Mouse (Mus musculus): ENCODE data around the gene Bend5. TPM values are rescaled to one million over a fixed set of nuclear protein-coding genes. Genes with fewer than 3 reads are reported as not detected.
A peak's percentile ranks its signal among the peaks of the same experiment; 100 is the strongest.

The Bend5 gene
- polyA plus RNA-seq, 1 experiment from 2014 or later, result 49.9 TPM

DNA sequence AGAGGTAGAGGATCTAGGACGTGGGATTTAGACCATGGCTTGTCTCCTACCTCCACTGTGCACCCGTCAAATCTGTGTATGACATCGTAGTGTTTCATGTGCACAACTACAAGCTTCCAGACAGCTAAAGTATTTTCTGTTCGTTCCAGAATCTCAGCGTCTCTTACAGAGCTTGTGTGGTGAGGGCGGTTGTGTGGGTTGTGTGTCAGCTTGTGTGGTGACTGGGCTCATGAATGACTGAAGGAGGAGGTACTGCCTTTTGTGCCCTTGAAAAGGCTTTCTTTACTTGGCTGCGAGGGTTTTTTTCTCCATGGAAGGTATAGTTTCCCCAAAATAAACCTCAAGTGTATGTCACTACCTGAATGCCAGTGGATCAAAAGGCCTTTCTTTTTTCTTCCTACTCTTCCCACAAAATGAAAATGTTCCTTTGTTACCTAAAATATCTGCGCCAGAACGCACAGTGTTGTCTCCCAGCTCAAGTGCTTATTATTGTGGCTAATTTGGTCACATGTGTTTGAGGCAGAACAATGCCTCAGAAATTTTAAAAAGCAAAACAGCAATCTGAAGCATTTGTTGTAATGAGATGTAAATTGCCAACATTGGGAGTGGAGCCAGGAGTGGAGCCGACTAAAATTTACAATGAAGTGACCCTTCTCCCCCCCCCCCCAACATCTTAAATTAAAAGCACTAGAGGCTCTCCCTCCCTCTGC is 29.3 kb downstream of the Bend5 start:
- Histone ChIP-seq H3K27me3 (no peaks in the 10 kb centered on the region), H3K4me3 (no peak overlapping the region), H3K27ac (no peak overlapping the region), H3K4me2 (replicated peaks) (no peak overlapping the region), H3K4me1 (peaks cover 4% of the 10 kb centered on the region; the same call in 1 of the 2 replicates), H3K9me3 (no peaks in the 10 kb centered on the region), H3K9ac (no peak overlapping the region), H3K36me3 (peaks cover 53% of the 10 kb centered on the region)
- ATAC-seq (ENCODE audit: low FRiP score, low read depth), result no peak
- 76% methylated on average over 10 of the region's 10 CpGs for WGBS

DNA sequence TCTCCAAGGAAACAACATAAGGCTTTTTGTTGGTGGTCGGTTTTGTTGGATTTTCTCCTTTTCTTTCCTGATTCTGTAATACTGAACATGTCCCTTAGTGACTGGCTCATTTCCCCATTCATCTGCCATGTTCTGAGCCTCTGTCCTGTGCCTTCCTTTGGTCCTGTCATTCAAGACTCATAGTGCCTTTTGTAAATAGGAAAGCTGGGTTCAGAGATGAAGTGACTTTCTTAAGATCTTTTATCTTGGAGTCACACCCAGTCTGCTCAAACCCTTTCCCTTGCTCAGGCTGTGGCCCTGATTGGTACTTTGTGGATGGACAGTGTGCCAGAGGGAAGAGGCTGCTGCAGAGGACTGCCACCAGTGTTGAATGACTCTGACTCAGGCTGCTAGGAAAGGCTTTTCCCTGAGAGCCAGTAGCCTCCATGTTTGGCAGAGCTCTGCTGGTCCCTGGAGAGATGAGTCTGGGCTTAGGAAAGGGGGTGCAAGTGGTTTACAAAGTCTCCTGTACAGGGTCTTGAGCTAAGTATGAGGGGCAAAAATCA is 29.9 kb downstream of the Bend5 start:
- peaks cover 8% of the 10 kb centered on the region; the same call in 1 of the 2 replicates for H3K4me1 ChIP-seq
- no peak for ATAC-seq (ENCODE audit: low FRiP score, low read depth)
- peaks cover 59% of the 10 kb centered on the region for H3K36me3 ChIP-seq
- H3K27me3 ChIP-seq, result no peaks in the 10 kb centered on the region
- 40% methylated on average over 1 of the region's 1 CpGs for WGBS
- H3K27ac ChIP-seq, result no peak overlapping the region
- H3K9ac ChIP-seq, result no peak overlapping the region
- H3K4me3 ChIP-seq, result no peak overlapping the region
- H3K9me3 ChIP-seq, result no peaks in the 10 kb centered on the region
- H3K4me2 ChIP-seq (replicated peaks), result no peak overlapping the region

DNA sequence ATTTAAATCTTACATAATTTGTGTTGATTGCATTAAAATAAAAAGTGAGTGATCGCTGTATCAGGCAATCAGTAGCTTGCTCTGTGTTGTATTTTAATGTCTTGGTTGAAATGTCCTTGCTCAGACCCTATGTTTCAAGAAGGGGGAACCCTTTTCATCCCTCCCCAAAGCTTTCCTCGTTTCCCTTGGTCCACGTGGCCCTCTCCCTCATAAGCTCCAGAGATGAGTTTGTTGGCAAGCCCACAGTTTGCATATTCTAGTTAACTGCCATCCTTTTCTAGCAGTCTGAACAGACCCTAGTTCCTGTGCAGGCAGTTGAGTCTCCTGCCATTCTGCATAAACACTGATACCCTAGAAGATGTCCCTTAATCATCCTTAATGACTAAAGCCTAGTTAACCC is 33.1 kb downstream of the Bend5 start:
- no peak for ATAC-seq (ENCODE audit: low FRiP score, low read depth)
- H3K9ac ChIP-seq, result no peak overlapping the region
- 83% methylated on average over 3 of the region's 3 CpGs for WGBS
- no peak overlapping the region for H3K4me2 ChIP-seq (replicated peaks)
- H3K4me3 ChIP-seq, result no peak overlapping the region
- no peak overlapping the region for H3K27ac ChIP-seq
- H3K4me1 ChIP-seq, result peaks cover 19% of the 10 kb centered on the region; the same call in 1 of the 2 replicates
- peaks cover 67% of the 10 kb centered on the region for H3K36me3 ChIP-seq
- no peaks in the 10 kb centered on the region for H3K27me3 ChIP-seq
- no peaks in the 10 kb centered on the region for H3K9me3 ChIP-seq

DNA sequence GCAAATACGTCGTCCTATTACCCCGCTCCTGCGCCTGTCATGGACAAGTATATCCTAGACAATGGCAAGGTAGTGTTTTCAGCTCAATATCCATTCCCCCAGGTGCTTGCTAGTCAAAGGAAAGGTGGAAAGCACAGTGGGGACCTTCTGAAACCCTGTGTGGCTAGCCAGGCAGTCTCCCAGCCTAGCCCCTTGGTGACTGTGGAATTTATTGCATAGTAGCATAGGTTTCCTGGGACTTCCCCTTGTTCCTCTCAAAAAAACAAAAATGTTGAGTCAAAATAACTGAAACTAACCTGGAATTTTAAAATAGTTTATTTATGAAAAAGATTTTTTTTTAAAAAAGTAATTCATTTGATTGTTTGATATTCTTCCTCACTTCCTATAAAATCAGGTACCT is 33.8 kb downstream of the Bend5 start:
- no peak overlapping the region for H3K4me2 ChIP-seq (replicated peaks)
- no peaks in the 10 kb centered on the region for H3K27me3 ChIP-seq
- no peak overlapping the region for H3K27ac ChIP-seq
- H3K4me1 ChIP-seq, result peaks cover 19% of the 10 kb centered on the region; the same call in 1 of the 2 replicates
- no peaks in the 10 kb centered on the region for H3K9me3 ChIP-seq
- no peak overlapping the region for H3K4me3 ChIP-seq
- H3K9ac ChIP-seq, result no peak overlapping the region
- ATAC-seq (ENCODE audit: low FRiP score, low read depth), result no peak
- H3K36me3 ChIP-seq, result peaks cover 66% of the 10 kb centered on the region
- WGBS, result 96% methylated on average over 4 of the region's 4 CpGs

DNA sequence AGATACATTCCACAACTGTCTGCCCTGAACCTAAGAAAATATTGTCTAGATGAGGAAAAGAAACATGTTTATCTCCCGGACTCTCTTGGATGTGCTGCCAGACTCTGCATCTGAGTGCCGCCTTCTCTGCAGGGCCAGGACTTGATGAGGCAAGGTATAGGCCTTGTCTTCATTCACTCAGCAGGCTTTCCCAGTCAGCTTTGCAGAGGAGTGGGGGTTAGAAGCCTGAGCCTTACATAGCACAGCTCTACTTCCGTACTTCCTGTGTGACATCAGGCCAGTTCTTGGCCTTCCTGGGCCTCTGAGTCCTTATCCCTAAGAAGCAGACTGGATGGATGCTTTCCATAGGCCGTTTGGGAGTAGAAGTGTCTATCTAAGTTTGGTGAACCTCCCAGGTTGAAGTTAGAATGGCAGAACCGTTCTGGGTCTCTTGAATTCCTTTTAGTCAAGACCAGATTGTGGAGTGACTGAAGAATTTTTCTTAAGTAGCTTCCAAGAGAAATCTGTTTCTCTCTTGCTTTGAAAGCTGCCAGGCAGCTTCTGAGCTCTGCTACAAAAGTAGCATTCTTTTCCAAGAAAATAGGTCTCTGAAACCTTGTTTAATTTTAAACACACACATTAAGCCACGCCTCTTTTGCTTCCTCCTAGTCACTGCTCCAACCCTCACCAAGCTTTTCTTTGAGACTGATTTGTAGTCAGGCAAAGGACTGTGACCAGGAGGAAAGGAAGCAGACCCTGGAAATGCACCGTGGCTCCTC is 34.8 kb downstream of the Bend5 start:
- Histone ChIP-seq H3K4me3 (no peak overlapping the region), H3K27ac (no peak overlapping the region), H3K9ac (no peak overlapping the region), H3K36me3 (peaks cover 77% of the 10 kb centered on the region), H3K4me2 (replicated peaks) (no peak overlapping the region), H3K27me3 (no peaks in the 10 kb centered on the region), H3K9me3 (no peaks in the 10 kb centered on the region), H3K4me1 (peaks cover 15% of the 10 kb centered on the region; the same call in 1 of the 2 replicates)
- ATAC-seq (ENCODE audit: low FRiP score, low read depth), result no peak
- WGBS, result 74% methylated on average over 7 of the region's 7 CpGs

DNA sequence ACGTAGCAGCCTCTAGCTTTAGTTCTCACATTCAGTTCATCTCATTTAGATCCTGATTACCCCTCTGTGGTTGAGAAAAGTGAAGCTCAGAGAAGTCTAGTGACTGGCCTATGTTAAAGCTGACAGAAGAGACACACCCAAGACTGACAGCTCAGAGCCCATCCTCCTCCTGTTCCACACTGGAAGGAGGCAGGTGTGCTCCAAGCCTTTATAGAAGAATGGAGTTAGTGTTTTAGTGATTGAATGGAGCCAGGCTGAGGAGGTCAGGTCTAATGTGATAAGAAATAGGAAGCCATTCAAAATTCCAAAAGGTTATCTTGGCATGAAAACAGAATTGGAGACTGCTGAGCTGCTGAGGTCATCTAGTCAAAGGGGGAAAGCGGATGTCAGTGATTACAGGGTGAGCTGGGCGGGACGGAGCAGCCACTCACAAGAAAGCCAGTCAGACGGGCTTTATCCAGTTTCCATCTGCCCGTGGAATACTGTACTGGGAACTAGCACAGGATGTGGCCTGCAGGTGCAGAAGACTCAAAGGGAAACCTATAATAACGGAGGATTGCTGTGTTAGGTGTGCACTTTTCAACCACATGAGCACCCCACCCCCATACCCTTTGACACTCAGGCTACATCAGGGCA is 36.6 kb downstream of the Bend5 start:
- no peak overlapping the region for H3K9ac ChIP-seq
- H3K9me3 ChIP-seq, result no peaks in the 10 kb centered on the region
- no peak for ATAC-seq (ENCODE audit: low FRiP score, low read depth)
- no peak overlapping the region for H3K27ac ChIP-seq
- peaks cover 87% of the 10 kb centered on the region for H3K36me3 ChIP-seq
- 64% methylated on average over 7 of the region's 7 CpGs for WGBS
- H3K4me2 ChIP-seq (replicated peaks), result no peak overlapping the region
- H3K4me3 ChIP-seq, result no peak overlapping the region
- no peaks in the 10 kb centered on the region for H3K27me3 ChIP-seq
- H3K4me1 ChIP-seq, result peaks cover 15% of the 10 kb centered on the region; the same call in 1 of the 2 replicates

DNA sequence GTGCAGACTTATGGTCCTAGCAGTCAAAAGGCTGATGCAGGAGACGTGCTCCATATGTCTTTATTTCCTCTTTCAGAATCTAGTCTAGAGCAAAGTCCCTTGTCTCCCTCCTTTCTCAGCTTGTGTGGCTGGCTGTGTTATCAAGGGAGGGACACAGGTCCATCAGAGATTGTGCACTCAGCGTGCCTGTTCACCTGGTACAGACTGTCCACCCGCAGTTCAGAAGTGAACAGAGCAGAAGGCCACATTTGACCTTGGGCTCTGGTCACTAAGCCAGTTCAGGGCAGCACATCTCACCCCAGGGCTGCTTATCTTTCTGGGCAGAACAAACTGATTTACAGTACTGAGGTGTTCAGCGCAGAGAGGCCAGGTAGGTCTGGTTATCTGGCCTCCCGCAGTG is 37.4 kb downstream of the Bend5 start:
- no peak overlapping the region for H3K4me3 ChIP-seq
- 86% methylated on average over 5 of the region's 5 CpGs for WGBS
- peaks cover 15% of the 10 kb centered on the region; the same call in 1 of the 2 replicates for H3K4me1 ChIP-seq
- no peaks in the 10 kb centered on the region for H3K27me3 ChIP-seq
- H3K9me3 ChIP-seq, result no peaks in the 10 kb centered on the region
- ATAC-seq (ENCODE audit: low FRiP score, low read depth), result no peak
- H3K27ac ChIP-seq, result no peak overlapping the region
- H3K36me3 ChIP-seq, result peaks cover 81% of the 10 kb centered on the region
- no peak overlapping the region for H3K9ac ChIP-seq
- no peak overlapping the region for H3K4me2 ChIP-seq (replicated peaks)

- no peak for ATAC-seq (ENCODE audit: low FRiP score, low read depth)
- H3K4me1 ChIP-seq, result peaks cover 15% of the 10 kb centered on the region; the same call in 1 of the 2 replicates
- no peak overlapping the region for H3K9ac ChIP-seq
- H3K4me2 ChIP-seq (replicated peaks), result no peak overlapping the region
- H3K4me3 ChIP-seq, result no peak overlapping the region
- H3K27ac ChIP-seq, result no peak overlapping the region
- 69% methylated on average over 3 of the region's 3 CpGs for WGBS
- no peaks in the 10 kb centered on the region for H3K9me3 ChIP-seq
- H3K36me3 ChIP-seq, result peaks cover 83% of the 10 kb centered on the region
- H3K27me3 ChIP-seq, result no peaks in the 10 kb centered on the region
Observed at GRCm38 (mm10) chr4:111453275-111453674, 38.5 kb downstream of the Bend5 start.

GRCm38 (mm10) chr4:111455621-111456020 is 40.8 kb downstream of the Bend5 start:
- no peaks in the 10 kb centered on the region for H3K27me3 ChIP-seq
- no peak overlapping the region for H3K4me3 ChIP-seq
- peaks cover 11% of the 10 kb centered on the region; the same call in 1 of the 2 replicates for H3K4me1 ChIP-seq
- no peaks in the 10 kb centered on the region for H3K9me3 ChIP-seq
- no peak overlapping the region for H3K27ac ChIP-seq
- H3K9ac ChIP-seq, result no peak overlapping the region
- no peak for ATAC-seq (ENCODE audit: low FRiP score, low read depth)
- peaks cover 83% of the 10 kb centered on the region for H3K36me3 ChIP-seq
- WGBS, result 86% methylated on average over 5 of the region's 5 CpGs
- no peak overlapping the region for H3K4me2 ChIP-seq (replicated peaks)

DNA sequence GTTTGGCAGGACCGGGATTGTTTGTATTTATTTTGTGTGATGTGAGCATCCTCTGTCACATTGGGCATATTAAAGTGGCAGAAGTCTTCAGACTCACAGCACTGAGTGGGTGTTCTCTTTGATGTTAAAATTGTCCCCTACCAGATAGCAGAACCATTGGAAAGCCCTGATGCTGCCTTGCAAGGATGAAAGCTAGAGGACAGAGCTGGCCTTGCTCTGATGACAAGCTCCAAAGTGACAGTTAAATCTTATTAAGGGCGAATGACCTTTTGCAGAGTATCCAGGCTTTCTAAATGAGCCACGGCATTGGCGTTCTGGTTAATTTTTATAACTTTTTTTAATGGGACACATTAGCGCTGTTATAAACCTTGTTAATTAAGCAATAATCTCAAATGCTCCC is 42.8 kb downstream of the Bend5 start:
- no peak overlapping the region for H3K27ac ChIP-seq
- H3K9me3 ChIP-seq, result no peaks in the 10 kb centered on the region
- H3K4me2 ChIP-seq (replicated peaks), result no peak overlapping the region
- H3K4me1 ChIP-seq, result no peaks in the 10 kb centered on the region
- H3K36me3 ChIP-seq, result peaks cover 66% of the 10 kb centered on the region
- no peaks in the 10 kb centered on the region for H3K27me3 ChIP-seq
- no peak overlapping the region for H3K4me3 ChIP-seq
- ATAC-seq (ENCODE audit: low FRiP score, low read depth), result no peak
- WGBS, result 39% methylated on average over 5 of the region's 5 CpGs
- no peak overlapping the region for H3K9ac ChIP-seq

DNA sequence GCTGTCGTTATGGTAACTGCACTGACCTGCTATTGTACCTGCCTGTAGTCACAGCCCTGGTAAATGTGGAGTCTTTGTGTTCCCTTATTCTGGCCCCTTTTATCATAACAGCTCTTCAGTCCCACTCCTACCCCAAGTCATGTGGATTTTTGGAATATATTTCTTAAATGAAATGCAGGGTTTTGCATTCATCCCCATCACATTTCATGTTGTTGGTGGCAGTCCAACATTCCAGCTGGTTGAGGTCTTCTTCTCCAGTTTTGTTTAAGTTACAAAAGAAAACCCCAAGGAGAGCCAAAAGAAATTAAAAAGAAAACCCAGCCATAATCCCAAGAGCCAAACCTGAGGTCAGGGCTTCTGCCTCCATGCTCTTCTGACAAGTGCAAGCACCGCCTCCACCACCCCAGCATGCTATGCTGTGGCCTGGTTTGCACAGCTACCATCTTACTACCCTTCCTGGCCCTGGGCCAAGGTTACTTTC is 52.5 kb downstream of the Bend5 start:
- H3K4me3 ChIP-seq, result no peak overlapping the region
- H3K27ac ChIP-seq, result no peak overlapping the region; the same call in 1 of the 2 replicates
- no peaks in the 10 kb centered on the region for H3K27me3 ChIP-seq
- H3K9ac ChIP-seq, result no peak overlapping the region
- no peak overlapping the region for H3K4me2 ChIP-seq (replicated peaks)
- no peaks in the 10 kb centered on the region for H3K36me3 ChIP-seq
- peaks cover 29% of the 10 kb centered on the region for H3K4me1 ChIP-seq
- no peaks in the 10 kb centered on the region for H3K9me3 ChIP-seq
- peak; percentile 65; the same call in 1 of the 2 replicates for ATAC-seq (ENCODE audit: low FRiP score, low read depth)
- whole genome bisulfite sequencing, result 74% methylated on average over 2 of the region's 2 CpGs

- Histone ChIP-seq H3K9ac (no peak overlapping the region), H3K36me3 (no peaks in the 10 kb centered on the region), H3K27me3 (no peaks in the 10 kb centered on the region), H3K4me3 (no peak overlapping the region), H3K27ac (no peak overlapping the region), H3K9me3 (no peaks in the 10 kb centered on the region), H3K4me2 (replicated peaks) (no peak overlapping the region), H3K4me1 (peaks cover 33% of the 10 kb centered on the region)
- WGBS, result 78% methylated on average over 4 of the region's 4 CpGs
- no peak for ATAC-seq (ENCODE audit: low FRiP score, low read depth)
Observed at GRCm38 (mm10) chr4:111467796-111468195, 53.0 kb downstream of the Bend5 start.

Measured in limb, embryonic 13.5 days (tissue).